8 mouse cellular contexts compared by ENCODE assay signal in the genomic region with DNA sequence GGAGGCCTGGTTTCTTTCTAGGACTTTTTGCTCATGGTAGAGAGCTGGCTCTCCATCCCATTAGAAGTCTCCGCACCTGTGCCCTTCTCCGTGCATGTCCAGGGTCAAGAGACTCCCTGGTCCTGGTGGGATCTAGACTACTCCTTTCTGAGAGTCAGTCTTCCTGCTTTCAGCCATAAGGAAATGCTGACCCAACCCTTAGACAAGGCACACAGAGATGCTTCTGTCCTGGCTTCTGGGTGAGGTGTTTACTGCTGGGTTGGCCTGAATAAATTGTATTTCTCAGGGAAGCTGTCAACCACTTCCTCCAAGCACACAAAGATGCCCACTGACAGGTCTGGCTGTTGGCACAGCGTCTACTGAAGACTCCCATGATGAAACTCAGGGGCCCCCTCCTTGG. TPM values are rescaled to one million over a fixed set of nuclear protein-coding genes. Genes with fewer than 3 reads are reported as not detected.
DNase-seq lines count a peak whose midpoint lies in the region; ATAC-seq and TF ChIP-seq lines count a peak whose summit lies in the region.

TSS of gene St6galnac6 (plus strand) at position 301 of the 400 bp plus-strand sequence.

- 95% methylated on average over 3 of the region's 3 CpGs for WGBS in kidney, embryonic 16.5 days
- 93% methylated on average over 3 of the region's 3 CpGs for WGBS in small intestine, adult 2 months

- no peak within 1 kb of the TSS for H3K27ac ChIP-seq in kidney, embryonic 16.5 days (ENCODE audit: low read length)
- H3K27ac ChIP-seq in small intestine, adult 2 months (ENCODE audit: insufficient read depth, low read depth, low read length): no peak within 1 kb of the TSS

- no peak for TF ChIP-seq POLR2A in small intestine, adult 2 months (IDR thresholded peaks at IDR 0.05; ENCODE audit: low read depth, low read length)

- H3K4me1 ChIP-seq in kidney, embryonic 16.5 days (ENCODE audit: insufficient read depth, low read length): peaks cover 9% of the 10 kb centered on the region
- peaks cover 7% of the 10 kb centered on the region for H3K4me1 ChIP-seq in small intestine, adult 2 months (ENCODE audit: control insufficient read depth, insufficient read depth, insufficient read length, low read length)

- DNase-seq in kidney, postnatal 4 days: no peak
- DNase-seq in adrenal gland, adult 2 months: no peak
- DNase-seq in gastrocnemius, adult 8-10 months (ENCODE audit: low spot score in 2 of 2): no peak
- DNase-seq in layer of hippocampus, postnatal 10 days (ENCODE audit: low spot score in 2 of 2): no peak
- no peak for DNase-seq in T-cell, adult 2 months (ENCODE audit: low spot score)
- DNase-seq in right cerebral cortex, postnatal 36 days (ENCODE audit: low spot score in 2 of 2): no peak

- no peak within 1 kb of the TSS for H3K4me2 ChIP-seq in kidney, embryonic 16.5 days (replicated peaks; ENCODE audit: low read depth, low read length)

- no peaks in the 10 kb centered on the region for H3K9me3 ChIP-seq in kidney, embryonic 16.5 days (ENCODE audit: low read length)

- TF ChIP-seq CTCF in small intestine, adult 2 months (IDR thresholded peaks at IDR 0.05; ENCODE audit: extremely low read depth, insufficient read length, insufficient replicate concordance, low read depth, low read length): no peak

- no peaks in the 10 kb centered on the region for H3K36me3 ChIP-seq in kidney, embryonic 16.5 days (ENCODE audit: insufficient read depth, low read length)
- no peaks in the 10 kb centered on the region; the same call in 1 of the 2 replicates for H3K36me3 ChIP-seq in small intestine, adult 2 months (ENCODE audit: control insufficient read depth, insufficient read depth, low read length)

- H3K27me3 ChIP-seq in kidney, embryonic 16.5 days (ENCODE audit: insufficient read depth, low read length): no peaks in the 10 kb centered on the region
- no peaks in the 10 kb centered on the region for H3K27me3 ChIP-seq in small intestine, adult 2 months (ENCODE audit: control insufficient read depth, insufficient read depth, low read length)

- H3K4me3 ChIP-seq in kidney, embryonic 16.5 days (ENCODE audit: low read length): no peak within 1 kb of the TSS
- H3K4me3 ChIP-seq in small intestine, adult 2 months (ENCODE audit: low read depth, low read length): no peak within 1 kb of the TSS

- ATAC-seq in kidney, embryonic 16.5 days (ENCODE audit: low FRiP score, low TSS enrichment): no peak

- no peak within 1 kb of the TSS for H3K9ac ChIP-seq in kidney, embryonic 16.5 days (replicated peaks; ENCODE audit: low read length)

RNA-seq across cellular contexts. Expression of gene St6galnac6, which starts in this region (rescaled TPM):
- 18.5 and 18.6 TPM in 2 replicates for polyA plus RNA-seq in kidney, embryonic 16.5 days (2015; fragmentation: Nextera tagmentation; extraction: Ambion mirVana)
- total RNA-seq in adrenal gland, adult 2 months (2021): 10 to 100 TPM; 55.2 to 55.6 TPM
- 115 and 122 TPM in 2 replicates for polyA plus RNA-seq in adrenal gland, adult 2 months (2012; rRNA removed)
- 10 to 100 TPM; 48.6 to 61.3 (median 54.9) TPM for total RNA-seq in gastrocnemius, adult 8-10 months (2022)
- total RNA-seq in layer of hippocampus, postnatal 10 days (2021): 100 to 1,000 TPM in 1 of 2 experiments, 10 to 100 TPM in 1; 99.1 to 104 TPM
- 12.5 and 18.2 TPM in 2 replicates for polyA plus RNA-seq in small intestine, adult 2 months (2012; rRNA removed)
